Mouse (Mus musculus): ENCODE measurements at regions not wholly inside any gene's neighbourhood (a gene's known extent, or its start where the extent isn't known, plus 50 kb on each side); places are given as distances from the start of the nearest gene placed in this dataset.

DNA sequence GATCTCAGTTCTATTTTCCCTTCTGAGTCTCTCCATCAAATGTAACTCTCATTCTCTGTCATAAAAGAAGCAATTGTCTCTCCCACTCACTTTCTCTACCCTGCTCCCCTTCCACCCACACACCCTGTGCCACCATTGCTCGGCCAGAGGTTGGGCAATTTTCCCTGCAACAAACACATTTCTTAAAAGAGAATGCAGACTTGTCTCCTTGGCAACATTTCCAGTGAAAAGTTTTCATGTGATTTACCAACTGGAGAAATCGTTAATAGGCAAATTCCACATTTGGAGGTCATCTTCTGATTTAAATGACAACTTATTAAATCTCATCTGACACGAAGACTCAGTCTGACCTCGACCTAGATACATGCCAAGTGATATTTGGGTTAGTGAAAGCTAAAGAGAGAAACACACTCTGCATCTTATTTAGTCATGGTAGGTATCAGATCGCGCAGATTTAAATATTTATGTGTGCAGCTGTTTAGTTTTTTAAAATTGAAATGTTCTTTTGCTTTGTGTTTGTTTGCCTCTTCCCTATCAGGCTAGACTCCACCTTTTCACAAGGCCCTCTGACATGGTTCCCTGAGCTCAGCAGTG lies 568.1 kb downstream of the 1190002N15Rik start:
- 79% methylated on average over 6 of the region's 6 CpGs for WGBS
- H3K4me3 ChIP-seq: no peak overlapping the region
- H3K4me1 ChIP-seq: no peaks in the 10 kb centered on the region
- no peaks in the 10 kb centered on the region for H3K36me3 ChIP-seq
- no peak overlapping the region for H3K9ac ChIP-seq
- ATAC-seq (ENCODE audit: low FRiP score, low read depth): no peak
- H3K27ac ChIP-seq: no peak overlapping the region
- no peak overlapping the region for H3K4me2 ChIP-seq (replicated peaks)
- H3K27me3 ChIP-seq: no peaks in the 10 kb centered on the region
- no peaks in the 10 kb centered on the region for H3K9me3 ChIP-seq

DNA sequence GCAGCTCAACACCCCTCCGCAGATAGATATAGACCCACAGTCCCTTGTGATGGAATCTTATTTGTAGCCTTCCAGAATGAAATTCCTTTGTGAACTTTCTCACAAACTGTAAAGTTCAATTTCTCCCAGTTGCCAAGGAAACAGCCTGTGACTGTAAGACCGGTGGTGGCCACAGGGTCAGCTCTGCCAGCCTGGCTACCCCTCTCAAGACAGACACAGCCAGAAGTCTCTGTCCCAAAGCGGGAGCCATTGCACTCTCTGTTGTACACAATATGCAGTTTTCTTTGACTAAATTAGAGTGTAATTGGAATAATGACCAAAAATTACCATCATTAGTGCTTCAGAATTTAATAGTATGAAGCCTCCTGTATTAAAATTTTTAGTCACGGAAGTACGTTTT lies 568.8 kb downstream of the 1190002N15Rik start:
- Histone ChIP-seq H3K9ac (no peak overlapping the region), H3K27me3 (no peaks in the 10 kb centered on the region), H3K36me3 (no peaks in the 10 kb centered on the region), H3K4me1 (no peaks in the 10 kb centered on the region), H3K4me3 (no peak overlapping the region), H3K9me3 (no peaks in the 10 kb centered on the region), H3K4me2 (replicated peaks) (no peak overlapping the region), H3K27ac (no peak overlapping the region)
- 82% methylated on average over 5 of the region's 5 CpGs for WGBS
- ATAC-seq (ENCODE audit: low FRiP score, low read depth): no peak

GRCm38 (mm10) chr9:93955235-93956040 lies 582.4 kb downstream of the 1190002N15Rik start:
- Histone ChIP-seq H3K4me2 (replicated peaks) (no peak overlapping the region), H3K27me3 (no peaks in the 10 kb centered on the region), H3K4me1 (no peaks in the 10 kb centered on the region), H3K27ac (no peak overlapping the region), H3K9me3 (no peaks in the 10 kb centered on the region), H3K36me3 (no peaks in the 10 kb centered on the region), H3K4me3 (no peak overlapping the region), H3K9ac (no peak overlapping the region)
- no peak for ATAC-seq (ENCODE audit: low FRiP score, low read depth)

- WGBS: 67% methylated on average over 1 of the region's 1 CpGs
- no peak overlapping the region for H3K4me2 ChIP-seq (replicated peaks)
- H3K4me3 ChIP-seq: no peak overlapping the region
- H3K27me3 ChIP-seq: no peaks in the 10 kb centered on the region
- no peak overlapping the region for H3K27ac ChIP-seq
- no peak overlapping the region for H3K9ac ChIP-seq
- H3K9me3 ChIP-seq: no peaks in the 10 kb centered on the region
- no peaks in the 10 kb centered on the region for H3K4me1 ChIP-seq
- H3K36me3 ChIP-seq: no peaks in the 10 kb centered on the region
- ATAC-seq (ENCODE audit: low FRiP score, low read depth): no peak
These were observed 589.2 kb downstream of the 1190002N15Rik start for GRCm38 (mm10) chr9:93948671-93949070.

DNA sequence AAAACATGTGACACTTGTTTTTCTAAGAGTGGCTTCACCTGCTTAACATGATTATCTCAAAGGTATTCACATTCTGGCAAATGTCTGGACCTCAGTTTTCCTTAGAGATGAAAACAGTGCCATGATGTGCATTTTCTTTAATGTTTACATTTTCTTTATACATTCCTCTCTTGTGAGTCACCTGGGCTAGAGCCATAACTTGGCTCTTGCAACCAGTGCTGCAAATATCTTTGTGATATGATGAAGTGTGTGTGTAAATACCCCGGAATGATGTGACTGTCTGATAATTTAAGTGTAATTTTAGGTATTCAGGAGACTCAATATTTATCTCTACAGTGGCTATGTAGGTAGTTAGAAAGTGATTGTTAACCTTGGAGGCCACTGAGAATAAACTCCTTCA lies 590.8 kb downstream of the 1190002N15Rik start:
- Histone ChIP-seq H3K9me3 (no peaks in the 10 kb centered on the region), H3K9ac (no peak overlapping the region), H3K27ac (no peak overlapping the region), H3K4me1 (no peaks in the 10 kb centered on the region), H3K4me3 (no peak overlapping the region), H3K36me3 (no peaks in the 10 kb centered on the region), H3K4me2 (replicated peaks) (no peak overlapping the region), H3K27me3 (no peaks in the 10 kb centered on the region)
- ATAC-seq (ENCODE audit: low FRiP score, low read depth): no peak
- WGBS: 85% methylated on average over 1 of the region's 1 CpGs

GRCm38 (mm10) chr9:93940193-93940592 lies 597.7 kb downstream of the 1190002N15Rik start:
- no peak overlapping the region for H3K4me2 ChIP-seq (replicated peaks)
- no peak for ATAC-seq (ENCODE audit: low FRiP score, low read depth)
- WGBS: 46% methylated on average over 3 of the region's 3 CpGs

DNA sequence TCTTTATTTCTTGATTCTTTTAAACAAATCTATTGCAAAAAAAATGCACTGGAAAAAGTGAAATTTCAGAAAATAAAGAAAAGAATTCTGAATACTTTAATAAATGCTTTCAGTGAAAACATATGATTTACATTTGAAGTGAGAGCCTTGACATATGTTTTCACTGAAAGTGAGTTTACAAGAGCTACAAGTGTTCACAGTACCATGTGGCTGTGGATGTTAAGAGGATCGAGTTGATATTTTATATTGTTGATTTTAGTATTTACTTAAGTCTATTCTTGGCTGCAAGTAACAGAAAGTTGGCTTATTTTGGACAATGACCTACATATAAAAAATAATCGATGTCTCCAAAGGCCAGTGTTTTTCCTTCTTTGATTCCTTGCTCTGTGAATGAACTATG lies 607.2 kb downstream of the 1190002N15Rik start:
- WGBS: 41% methylated on average over 2 of the region's 2 CpGs
- Histone ChIP-seq H3K27me3 (no peaks in the 10 kb centered on the region), H3K27ac (no peak overlapping the region), H3K9me3 (no peaks in the 10 kb centered on the region), H3K4me2 (replicated peaks) (no peak overlapping the region), H3K36me3 (no peaks in the 10 kb centered on the region), H3K4me3 (no peak overlapping the region), H3K9ac (no peak overlapping the region), H3K4me1 (no peaks in the 10 kb centered on the region)
- peak; percentile 61; the same call in 1 of the 2 replicates for ATAC-seq (ENCODE audit: low FRiP score, low read depth)

More at GRCm38 (mm10) chr9:93940193-93940592, 597.7 kb downstream of the 1190002N15Rik start:
- no peaks in the 10 kb centered on the region for H3K4me1 ChIP-seq
- no peak overlapping the region for H3K27ac ChIP-seq
- no peaks in the 10 kb centered on the region for H3K27me3 ChIP-seq
- no peaks in the 10 kb centered on the region for H3K36me3 ChIP-seq
- H3K9me3 ChIP-seq: no peaks in the 10 kb centered on the region
- H3K4me3 ChIP-seq: no peak overlapping the region
- H3K9ac ChIP-seq: no peak overlapping the region

DNA sequence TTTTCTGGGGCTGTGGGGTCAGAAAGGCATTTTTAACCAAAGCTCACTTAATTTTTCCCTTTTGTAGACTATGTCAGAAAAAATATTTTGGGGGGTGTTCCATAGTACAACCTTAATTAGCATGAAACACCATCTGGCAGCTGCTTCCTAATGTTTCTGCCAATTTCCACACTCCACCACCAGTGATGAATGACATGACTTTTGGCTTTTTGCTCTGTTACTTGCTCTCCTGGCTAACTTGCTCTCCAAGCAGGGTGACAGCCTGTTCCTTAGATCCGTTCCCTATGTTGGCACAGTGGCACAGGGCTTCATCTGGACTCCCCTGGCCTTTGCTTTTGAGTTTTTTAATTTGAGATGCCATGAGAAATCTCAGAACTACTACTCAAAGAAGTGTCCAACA lies 648.6 kb downstream of the 1190002N15Rik start:
- Histone ChIP-seq H3K4me2 (replicated peaks) (no peak overlapping the region), H3K9me3 (no peaks in the 10 kb centered on the region), H3K4me1 (no peaks in the 10 kb centered on the region), H3K27ac (no peak overlapping the region), H3K4me3 (no peak overlapping the region), H3K9ac (no peak overlapping the region), H3K27me3 (no peaks in the 10 kb centered on the region), H3K36me3 (no peaks in the 10 kb centered on the region)
- no peak for ATAC-seq (ENCODE audit: low FRiP score, low read depth)
- 72% methylated on average over 1 of the region's 1 CpGs for WGBS

GRCm38 (mm10) chr9:93880112-93880511 lies 657.8 kb downstream of the 1190002N15Rik start:
- H3K27ac ChIP-seq: no peak overlapping the region
- no peaks in the 10 kb centered on the region for H3K4me1 ChIP-seq
- no peaks in the 10 kb centered on the region for H3K36me3 ChIP-seq
- no peaks in the 10 kb centered on the region for H3K27me3 ChIP-seq
- WGBS: 33% methylated on average over 2 of the region's 2 CpGs
- no peak for ATAC-seq (ENCODE audit: low FRiP score, low read depth)
- no peaks in the 10 kb centered on the region for H3K9me3 ChIP-seq
- H3K4me3 ChIP-seq: no peak overlapping the region
- no peak overlapping the region for H3K9ac ChIP-seq
- no peak overlapping the region for H3K4me2 ChIP-seq (replicated peaks)

- no peaks in the 10 kb centered on the region for H3K27me3 ChIP-seq
- H3K4me3 ChIP-seq: no peak overlapping the region
- H3K9ac ChIP-seq: no peak overlapping the region
- no peak for ATAC-seq (ENCODE audit: low FRiP score, low read depth)
- H3K27ac ChIP-seq: no peak overlapping the region
- H3K36me3 ChIP-seq: no peaks in the 10 kb centered on the region
- no peak overlapping the region for H3K4me2 ChIP-seq (replicated peaks)
- WGBS: 56% methylated on average over 2 of the region's 2 CpGs
- H3K9me3 ChIP-seq: no peaks in the 10 kb centered on the region
- H3K4me1 ChIP-seq: no peaks in the 10 kb centered on the region
These were observed 658.3 kb downstream of the 1190002N15Rik start for GRCm38 (mm10) chr9:93879572-93879971.

DNA sequence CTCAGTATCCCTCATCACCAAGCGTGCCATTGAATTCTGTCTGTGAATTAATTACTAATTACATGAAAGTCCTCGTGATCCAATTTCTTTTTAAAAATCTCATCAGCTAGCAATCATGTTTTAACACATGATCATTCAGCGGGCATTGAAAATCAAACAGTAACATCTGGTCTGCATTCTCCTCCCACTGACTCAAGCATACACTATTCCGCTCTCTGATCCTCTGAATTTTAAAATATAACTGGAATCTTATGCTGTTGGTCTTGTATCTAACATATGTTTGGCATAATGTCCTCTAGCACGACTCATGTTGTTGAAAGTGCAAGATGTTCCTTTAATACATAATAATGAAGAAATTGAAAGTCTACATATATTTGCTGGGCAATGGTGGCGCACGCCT lies 667.1 kb downstream of the 1190002N15Rik start:
- Histone ChIP-seq H3K36me3 (no peaks in the 10 kb centered on the region), H3K4me2 (replicated peaks) (no peak overlapping the region), H3K4me3 (no peak overlapping the region), H3K9me3 (no peaks in the 10 kb centered on the region), H3K9ac (no peak overlapping the region), H3K4me1 (no peaks in the 10 kb centered on the region), H3K27me3 (no peaks in the 10 kb centered on the region), H3K27ac (no peak overlapping the region)
- ATAC-seq (ENCODE audit: low FRiP score, low read depth): no peak
- WGBS: 74% methylated on average over 7 of the region's 7 CpGs

DNA sequence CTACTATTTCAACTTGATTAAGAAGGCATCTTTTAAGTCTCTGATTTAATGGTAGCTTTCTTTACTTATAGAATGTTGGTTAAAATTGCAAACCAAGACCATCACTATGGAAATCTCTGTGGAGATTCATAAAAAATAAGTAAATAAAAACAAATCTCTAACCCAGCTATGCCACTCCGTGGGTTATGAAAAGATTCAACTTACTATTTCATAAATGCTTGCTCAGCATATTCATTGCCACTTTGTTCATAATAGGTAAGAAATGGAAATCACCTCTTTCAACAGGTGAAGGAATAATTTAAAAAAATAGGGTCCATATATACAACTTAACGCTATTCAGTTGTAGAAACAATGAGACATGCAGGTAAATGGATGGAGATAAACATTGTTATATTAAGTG lies 679.9 kb downstream of the 1190002N15Rik start:
- no peak overlapping the region for H3K9ac ChIP-seq
- H3K4me2 ChIP-seq (replicated peaks): no peak overlapping the region
- ATAC-seq (ENCODE audit: low FRiP score, low read depth): no peak
- no peaks in the 10 kb centered on the region for H3K36me3 ChIP-seq
- H3K27ac ChIP-seq: no peak overlapping the region
- H3K27me3 ChIP-seq: no peaks in the 10 kb centered on the region
- no peak overlapping the region for H3K4me3 ChIP-seq
- H3K4me1 ChIP-seq: no peaks in the 10 kb centered on the region
- no peaks in the 10 kb centered on the region for H3K9me3 ChIP-seq
- WGBS: 75% methylated on average over 2 of the region's 2 CpGs

DNA sequence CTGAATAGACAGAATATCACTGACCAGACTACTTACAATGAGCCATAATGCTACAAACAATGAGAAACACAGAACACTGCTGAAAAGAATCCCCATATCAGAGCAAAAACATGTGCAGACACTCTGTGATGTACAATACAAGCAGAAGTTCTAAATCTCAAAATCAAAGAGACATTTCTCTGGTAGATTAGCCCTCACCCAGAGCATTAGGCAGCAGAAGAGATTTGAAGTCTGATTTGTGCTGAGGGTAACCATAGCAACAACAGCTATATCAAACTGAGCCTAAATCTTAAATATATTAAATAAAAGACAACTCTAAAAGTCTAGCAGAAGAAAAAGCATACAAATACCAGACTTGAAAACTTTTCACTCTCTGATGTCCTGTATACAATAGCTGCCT lies 691.5 kb downstream of the 1190002N15Rik start:
- Histone ChIP-seq H3K4me3 (no peak overlapping the region), H3K4me2 (replicated peaks) (no peak overlapping the region), H3K4me1 (0 out of 2 replicates have a peak, but pooled peaks cover 3% of the 10 kb centered on the region), H3K9me3 (no peaks in the 10 kb centered on the region), H3K27me3 (no peaks in the 10 kb centered on the region), H3K36me3 (no peaks in the 10 kb centered on the region), H3K27ac (no peak overlapping the region), H3K9ac (no peak overlapping the region)
- no peak for ATAC-seq (ENCODE audit: low FRiP score, low read depth)
